Mouse (Mus musculus): ENCODE results near the gene Zfp488.
A peak's percentile ranks its signal among the peaks of the same experiment; 100 is the strongest.

The Zfp488 gene

DNA sequence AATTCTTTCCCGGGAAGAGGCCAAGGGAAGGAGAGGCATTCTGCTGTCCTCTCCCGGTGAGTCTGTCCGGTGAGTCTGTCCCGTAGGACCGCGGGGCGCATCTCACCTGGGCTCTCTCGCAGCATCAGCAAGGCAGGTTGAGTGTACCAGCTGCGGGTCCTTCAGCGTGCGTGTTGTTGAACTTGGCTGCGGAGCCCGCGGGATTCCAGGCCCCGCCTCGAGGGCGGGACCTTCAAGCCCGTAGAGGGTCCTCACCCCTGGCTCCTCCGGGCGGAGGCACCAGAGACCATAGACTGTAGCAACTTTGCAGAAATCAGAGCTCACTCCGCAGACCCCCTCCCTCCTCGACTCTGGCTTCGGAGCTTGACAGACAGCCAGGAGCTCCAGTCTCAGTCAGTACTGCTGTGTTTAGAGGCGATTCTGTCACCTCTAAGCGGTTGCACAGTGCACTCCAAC, at the start of gene Zfp488:
TSS of gene Zfp488 (minus strand) at position 161 of the 456 bp plus-strand sequence.
- DNase-seq (ENCODE audit: low read depth, low spot score), result no peak

DNA sequence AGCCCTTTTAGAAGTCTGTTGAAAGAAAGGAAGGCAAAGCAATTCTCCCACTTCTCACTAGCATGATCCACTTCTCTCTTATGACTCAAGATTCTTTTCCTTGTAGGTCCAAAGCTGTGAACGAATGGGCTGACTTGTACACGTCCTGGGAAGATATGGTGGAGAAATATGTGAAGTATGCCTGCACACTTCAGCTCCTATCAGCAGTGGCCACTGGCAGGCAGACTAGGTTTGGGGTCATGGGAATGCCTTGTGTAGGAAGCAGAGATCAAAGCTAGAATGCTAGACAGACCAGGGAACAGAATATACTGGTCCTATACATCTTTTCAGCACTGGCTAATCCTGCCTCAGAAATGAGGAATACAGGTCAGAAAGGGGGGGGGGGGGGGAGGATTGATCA, 48.1 kb upstream of the Zfp488 start:
- DNase-seq (ENCODE audit: low read depth, low spot score), result no peak

- DNase-seq (ENCODE audit: low read depth, low spot score), result no peak
These were observed 38.4 kb upstream of the Zfp488 start for GRCm38 (mm10) chr14:34016938-34017337.

GRCm38 (mm10) chr14:34016381-34016780, 37.8 kb upstream of the Zfp488 start, which contains the start of gene Gm5460:
Gene Gm5460 (plus strand): TSS chr14:34016758.
- no peak for DNase-seq (ENCODE audit: low read depth, low spot score)

- DNase-seq (ENCODE audit: low read depth, low spot score), result no peak
These were observed 36.5 kb upstream of the Zfp488 start, which contains the start of gene Gm30083 for GRCm38 (mm10) chr14:34015063-34015462. Gene Gm30083 (minus strand): TSS chr14:34015182.

GRCm38 (mm10) chr14:34002358-34002757, 23.8 kb upstream of the Zfp488 start:
- DNase-seq (ENCODE audit: low read depth, low spot score), result no peak

DNA sequence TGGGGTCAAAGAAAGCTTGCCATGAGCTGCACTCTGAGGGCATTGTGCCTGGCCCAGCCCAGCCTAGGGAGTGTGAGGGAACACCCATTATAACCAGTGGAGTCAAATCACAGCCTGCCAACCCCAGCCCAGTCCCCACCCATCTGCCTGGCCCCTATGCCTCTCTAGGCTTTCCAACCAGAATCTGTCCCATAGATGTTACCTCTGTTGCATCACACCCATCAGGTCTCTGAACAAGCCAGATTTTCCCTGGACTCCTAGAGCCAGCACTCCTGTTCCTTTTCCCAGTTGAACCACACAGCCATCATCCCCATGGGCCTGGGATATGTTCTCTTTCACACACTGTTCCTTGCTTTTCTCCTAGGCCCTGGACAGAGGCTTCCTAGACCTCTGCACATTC, 22.9 kb upstream of the Zfp488 start:
- no peak for DNase-seq (ENCODE audit: low read depth, low spot score)

GRCm38 (mm10) chr14:34000076-34000475, 21.5 kb upstream of the Zfp488 start:
- no peak for DNase-seq (ENCODE audit: low read depth, low spot score)

GRCm38 (mm10) chr14:33997427-33997826, 18.9 kb upstream of the Zfp488 start:
- DNase-seq (ENCODE audit: low read depth, low spot score), result no peak

DNA sequence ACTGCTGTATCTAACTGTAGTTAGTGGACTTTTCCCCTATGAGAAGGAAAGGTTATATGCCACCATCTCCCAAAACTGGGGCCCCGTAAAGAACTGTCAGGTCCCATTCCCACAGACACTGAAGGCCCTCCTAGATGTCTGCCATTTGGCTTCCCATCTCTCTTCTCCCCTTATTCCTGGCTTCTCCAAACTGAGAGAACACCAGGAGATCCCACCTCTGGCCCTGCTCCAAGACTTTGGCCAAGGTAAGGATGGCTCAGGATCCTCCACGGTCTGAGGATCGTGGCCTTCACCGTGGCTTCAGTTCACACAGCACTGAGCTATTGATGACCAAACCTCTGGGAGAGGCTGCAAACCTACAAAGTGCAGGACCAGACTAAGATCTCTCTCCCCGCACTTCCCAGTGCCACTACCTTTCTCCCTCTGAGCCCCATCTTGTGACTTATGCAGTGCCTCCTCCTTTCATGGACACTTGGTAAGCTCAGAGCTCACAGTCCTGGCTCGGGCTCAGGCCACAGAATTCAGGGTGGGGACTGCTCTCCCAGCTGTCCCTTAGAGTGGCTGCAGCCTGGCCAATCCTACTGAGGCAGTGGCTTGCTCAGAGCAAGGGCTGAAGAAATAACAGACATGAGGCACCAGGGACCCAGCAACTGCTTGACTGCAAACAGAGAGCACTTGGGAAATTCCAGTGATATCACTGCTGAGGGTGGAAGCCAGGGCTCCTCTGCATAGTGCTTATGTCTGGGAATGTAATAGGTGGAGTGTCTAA, 15.1 kb upstream of the Zfp488 start:
- no peak for DNase-seq (ENCODE audit: low read depth, low spot score)

DNA sequence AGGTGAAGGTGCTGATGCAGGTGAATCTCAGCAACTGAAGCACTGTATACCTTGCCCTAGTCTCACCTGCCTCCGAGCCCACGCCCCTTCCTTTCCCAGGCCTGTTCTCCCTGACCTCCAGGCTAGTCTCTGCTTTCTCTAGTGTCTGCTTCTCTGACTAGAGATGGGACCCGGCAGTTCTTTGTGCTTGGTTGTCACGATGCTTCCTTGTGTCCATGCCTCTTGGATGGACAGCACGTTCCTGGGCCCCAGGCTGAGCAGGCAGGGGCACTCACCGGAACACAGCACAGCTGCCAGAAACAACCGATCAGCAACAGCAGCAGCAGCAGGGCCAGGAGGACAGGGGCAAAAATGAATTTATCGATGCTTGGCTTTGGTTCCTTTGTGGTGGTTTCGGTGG, 14.5 kb upstream of the Zfp488 start:
- DNase-seq (ENCODE audit: low read depth, low spot score), result no peak

DNA sequence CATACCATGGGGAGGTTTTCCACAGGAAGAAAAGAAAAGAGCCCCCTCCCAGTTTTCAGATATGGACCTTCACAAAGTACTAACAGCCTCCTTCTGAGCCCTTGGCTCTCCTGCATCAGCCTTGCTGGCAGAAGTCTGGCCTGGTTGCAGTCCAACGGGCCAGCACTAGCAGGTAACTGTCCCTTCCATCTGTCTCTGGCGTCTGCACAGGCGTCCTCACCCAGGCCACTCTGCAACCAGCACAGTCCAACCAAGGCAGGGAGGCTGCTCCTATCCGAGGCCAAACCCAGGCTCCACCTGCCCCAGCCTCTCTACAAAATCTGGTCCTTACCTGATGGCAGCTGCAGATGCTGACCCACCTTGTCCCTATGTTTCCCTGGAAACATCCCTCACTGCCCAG, 13.4 kb upstream of the Zfp488 start:
- DNase-seq (ENCODE audit: low read depth, low spot score), result no peak

DNA sequence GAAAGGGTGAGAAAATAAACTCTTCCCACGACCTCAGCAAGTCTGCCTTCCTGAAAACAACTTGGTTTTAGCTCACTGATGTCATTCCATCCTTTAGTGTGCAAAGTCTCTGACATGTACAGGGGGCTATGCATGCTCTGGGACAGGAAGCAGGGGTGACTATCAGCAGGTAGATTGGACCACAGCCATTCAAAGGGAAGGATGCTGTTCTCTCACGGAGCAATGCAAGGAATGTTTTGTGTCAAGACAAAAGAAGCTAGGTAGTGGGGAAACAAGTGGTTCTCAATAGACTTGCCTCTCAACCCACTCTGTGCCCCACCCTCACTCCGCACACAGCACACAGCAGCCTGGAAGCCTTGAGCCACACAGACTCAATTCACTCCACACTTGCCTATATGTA, 10.6 kb upstream of the Zfp488 start:
- DNase-seq (ENCODE audit: low read depth, low spot score), result no peak

GRCm38 (mm10) chr14:33977748-33978147, 816 bp downstream of the Zfp488 start:
- no peak for DNase-seq (ENCODE audit: low read depth, low spot score)

DNA sequence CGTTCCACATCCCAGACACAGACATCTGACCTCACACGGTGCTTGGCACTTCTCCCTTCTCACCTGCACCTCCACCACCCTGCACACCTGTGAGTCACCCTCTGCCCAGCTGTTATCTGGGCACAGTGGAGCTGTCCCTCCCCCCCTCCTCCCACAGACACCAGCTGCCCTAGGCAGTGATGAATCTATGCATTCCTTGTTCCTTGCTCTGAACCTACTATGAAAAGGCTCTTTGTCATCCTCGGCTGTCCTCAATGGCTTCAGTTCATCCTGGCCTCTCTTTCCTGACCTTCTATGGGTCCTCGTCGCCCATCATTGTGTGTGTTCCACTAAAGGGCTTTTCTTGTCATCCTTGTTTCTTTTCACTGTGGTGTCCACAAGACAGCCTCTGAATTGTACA, 3.8 kb downstream of the Zfp488 start:
- no peak for DNase-seq (ENCODE audit: low read depth, low spot score)

DNA sequence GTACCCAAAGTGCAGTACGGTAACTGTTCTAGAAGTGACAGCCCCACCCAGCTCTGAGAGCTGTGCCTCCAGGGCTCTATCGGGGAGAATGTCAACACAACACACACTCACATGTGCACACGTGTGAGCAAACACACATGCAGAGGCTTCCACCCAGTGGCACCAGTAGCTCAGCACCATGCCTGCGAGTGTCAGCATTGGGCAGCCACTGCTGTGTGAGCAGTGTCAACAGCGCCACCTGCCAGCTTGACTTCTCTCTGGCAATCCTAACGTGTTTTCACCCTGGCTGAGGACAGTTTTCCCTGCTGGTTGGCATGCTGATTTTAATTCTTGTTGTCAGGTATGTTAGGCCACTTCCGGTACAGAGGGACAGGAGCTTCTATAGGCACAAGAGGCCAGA, 5.9 kb downstream of the Zfp488 start:
- no peak for DNase-seq (ENCODE audit: low read depth, low spot score)

- DNase-seq (ENCODE audit: low read depth, low spot score), result no peak
These were observed 12.9 kb downstream of the Zfp488 start for GRCm38 (mm10) chr14:33965675-33966074.

DNA sequence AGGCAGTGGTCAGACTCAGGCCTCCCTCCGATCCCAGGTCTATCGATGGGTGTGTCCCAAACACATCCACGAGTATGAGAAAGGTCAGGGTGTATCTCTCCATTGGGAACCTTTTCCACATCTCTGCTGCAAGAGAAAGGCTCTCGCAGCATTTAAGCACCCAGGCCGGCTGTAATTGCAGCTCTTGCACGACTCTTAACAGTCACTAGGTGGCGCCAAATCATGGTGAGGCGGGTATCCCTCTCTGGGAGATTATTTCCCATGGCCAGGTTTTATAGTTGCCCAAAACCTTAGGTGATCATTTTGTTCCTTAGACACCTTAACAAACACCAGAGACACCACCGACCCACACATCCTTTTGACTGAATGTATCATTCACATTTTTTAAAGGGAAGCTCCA, 19.2 kb downstream of the Zfp488 start:
- DNase-seq (ENCODE audit: low read depth, low spot score), result peak; percentile 66

DNA sequence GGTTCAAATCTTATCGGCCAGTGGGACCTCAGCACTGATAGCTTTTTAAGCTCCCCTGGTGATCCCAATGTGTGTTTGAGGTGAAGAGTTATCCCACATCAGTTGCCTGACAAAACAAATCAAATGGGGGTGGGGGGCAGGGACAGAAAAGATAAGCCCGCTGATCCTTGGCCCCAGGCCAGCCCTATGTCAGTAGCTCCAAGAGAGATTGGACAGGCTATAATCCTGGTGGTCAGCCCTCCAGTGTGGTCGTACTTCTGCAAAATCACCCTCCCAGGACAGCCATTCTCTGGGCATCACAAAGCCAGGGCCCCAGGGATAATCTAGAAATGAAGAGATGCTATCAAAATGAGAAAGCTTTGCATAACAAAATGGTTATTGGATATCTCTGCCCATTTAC, 19.7 kb downstream of the Zfp488 start:
- DNase-seq (ENCODE audit: low read depth, low spot score), result no peak

DNA sequence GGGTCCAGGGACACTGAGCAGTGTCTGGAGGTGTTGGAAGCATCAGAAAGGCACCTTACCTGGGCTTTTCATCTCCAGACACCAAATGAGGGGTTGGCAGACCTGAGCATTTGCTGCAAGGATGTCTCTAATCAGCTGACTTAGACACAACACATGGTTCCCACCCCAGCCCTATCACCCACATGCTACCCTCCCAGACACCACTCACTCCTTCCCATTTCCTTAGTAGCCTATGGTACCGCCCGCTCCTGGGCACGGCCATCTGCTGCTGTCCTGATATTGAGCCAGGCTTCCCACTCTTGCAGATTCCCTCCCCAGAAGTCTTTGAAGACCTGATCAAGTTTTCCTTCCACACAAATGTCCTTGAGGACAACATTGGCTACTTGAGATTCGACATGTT, 20.4 kb downstream of the Zfp488 start:
- DNase-seq (ENCODE audit: low read depth, low spot score), result no peak

- no peak for DNase-seq (ENCODE audit: low read depth, low spot score)
These were observed 22.5 kb downstream of the Zfp488 start for GRCm38 (mm10) chr14:33956055-33956454.

DNA sequence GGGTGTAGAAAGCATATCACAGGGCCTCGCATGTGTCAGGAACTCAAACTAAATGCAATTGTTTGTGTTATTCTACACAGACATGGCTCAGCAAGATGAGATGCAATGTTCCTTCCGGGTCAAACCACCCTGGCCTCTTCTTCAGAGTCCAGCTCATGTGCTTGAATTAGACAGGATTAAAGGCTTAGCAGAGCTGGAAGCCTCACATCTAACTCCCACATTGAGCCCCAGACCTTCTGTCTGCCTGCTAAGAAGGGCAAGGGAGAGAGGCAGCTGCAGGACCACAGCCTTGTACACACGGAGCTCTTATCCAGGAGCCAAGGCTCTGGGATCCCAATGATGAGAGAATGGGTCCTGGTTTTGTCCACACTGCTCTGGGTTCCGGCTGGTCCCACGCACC, 24.8 kb downstream of the Zfp488 start, which contains the start of gene Rbp3:
TSS of gene Rbp3 (plus strand) at position 243 of the 400 bp plus-strand sequence.
- peak; percentile 81 for DNase-seq (ENCODE audit: low read depth, low spot score)

DNA sequence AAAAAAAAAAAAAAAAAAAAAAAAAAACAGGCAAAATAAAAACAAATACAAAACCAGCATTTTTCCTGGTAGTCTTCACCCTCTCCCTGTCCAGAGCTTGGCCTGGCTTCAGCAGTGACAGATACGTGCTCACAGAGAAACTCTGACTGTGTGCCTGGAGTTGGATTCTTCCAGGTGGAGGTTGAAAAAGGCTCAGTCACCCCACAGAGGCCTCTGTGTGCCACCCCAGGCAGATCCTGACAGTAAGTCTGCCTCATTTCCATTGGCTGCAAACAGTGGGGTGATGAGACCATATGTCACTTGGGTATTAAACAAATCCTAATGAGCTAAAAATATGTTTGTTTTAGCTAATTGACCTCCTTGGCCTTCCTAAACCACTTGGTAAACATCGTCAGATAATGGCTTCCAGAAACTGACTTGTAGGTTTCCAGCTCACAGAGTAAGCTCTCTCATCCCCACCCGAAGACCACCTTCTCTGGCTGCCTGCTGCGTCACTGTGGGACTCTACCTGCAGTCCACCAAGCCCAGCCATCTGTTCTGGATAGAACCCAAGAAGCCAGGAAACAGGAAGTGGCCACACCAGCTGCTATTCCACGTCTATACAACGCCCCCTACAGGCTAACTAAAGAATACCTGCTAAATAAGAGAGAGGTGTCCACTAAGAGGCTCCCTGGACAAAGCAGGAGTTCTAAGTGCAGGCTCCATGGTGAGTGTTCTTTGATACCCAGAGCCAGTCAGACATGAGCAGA, 26.2 kb downstream of the Zfp488 start:
- DNase-seq (ENCODE audit: low read depth, low spot score), result peak; percentile 59

Data from retina, postnatal 7 days (tissue).